Mouse (Mus musculus) embryo, embryonic 9.5 days (tissue): ENCODE results near the gene Tbc1d10b.

ENCODE experiments used
- DNase-seq: peaks from one replicate; pipeline ENCODE4 v3.0.0-alpha.2; 2017; ENCODE audit errors: extremely low spot score

The Tbc1d10b gene

GRCm38 (mm10) chr7:127225147-127225995 is 17.1 kb upstream of the Tbc1d10b start:
- DNase-seq = no peak

DNA sequence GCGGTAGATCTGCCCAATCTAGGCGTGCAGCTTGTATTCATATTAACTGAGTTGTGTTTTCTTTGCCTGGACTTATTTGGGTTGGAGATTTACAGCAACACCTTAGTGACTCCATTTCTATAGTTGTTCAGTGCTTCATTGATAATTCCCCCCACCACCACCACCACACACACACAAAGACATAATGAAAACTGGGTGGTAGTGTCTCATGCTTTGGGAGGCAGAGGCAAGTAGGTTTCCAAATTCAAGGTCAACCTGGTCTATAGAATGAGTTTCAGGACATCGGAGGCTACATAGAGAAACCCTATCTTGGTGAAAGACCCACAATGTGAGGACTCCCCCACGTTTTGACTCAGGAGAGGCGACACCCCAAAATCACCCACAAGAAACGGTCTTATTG is 16.3 kb upstream of the Tbc1d10b start:
- no peak for DNase-seq

DNA sequence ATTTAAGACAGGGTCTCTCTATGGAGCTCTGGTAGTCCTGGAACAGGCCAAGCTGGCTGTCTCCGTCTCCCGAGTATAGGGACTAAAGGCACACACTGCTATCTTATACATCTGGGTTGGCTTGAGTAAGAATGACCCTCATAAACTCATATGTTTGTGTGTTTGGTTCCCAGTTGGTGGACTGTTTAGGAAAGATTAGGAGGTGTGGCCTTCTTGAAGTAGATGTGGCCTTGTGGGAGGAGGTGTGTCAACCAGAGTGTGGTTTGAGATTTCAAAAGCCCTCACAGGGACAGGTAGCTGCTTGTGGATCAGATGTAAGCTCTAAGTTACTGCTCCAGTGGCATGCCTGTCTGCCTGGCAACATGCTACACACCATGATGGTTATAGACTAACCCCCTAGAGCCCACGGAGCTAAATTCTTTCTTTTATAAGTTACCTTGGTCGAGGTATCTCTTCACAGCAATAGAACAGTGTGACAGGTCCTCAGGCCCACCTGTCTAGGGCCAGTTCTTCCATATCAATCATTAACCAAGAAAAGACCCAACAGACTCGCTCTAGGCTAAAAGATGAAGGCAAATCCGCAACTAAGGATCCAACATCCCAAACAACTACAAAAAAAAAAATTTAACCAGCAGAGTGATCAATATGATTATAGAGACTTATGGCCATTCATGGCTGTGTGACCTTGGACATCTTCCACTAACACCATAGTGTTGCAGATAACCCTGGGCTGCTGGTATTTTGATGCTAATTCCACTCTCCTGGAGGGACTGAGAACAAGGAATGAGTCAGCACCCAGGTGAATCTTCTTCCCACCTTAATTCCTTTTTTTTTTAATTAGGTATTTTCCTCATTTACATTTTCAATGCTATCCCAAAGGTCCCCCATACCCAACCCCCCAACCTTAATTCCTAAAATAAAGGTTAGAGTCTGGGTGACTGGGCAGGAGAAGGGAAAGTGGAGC is 15.5 kb upstream of the Tbc1d10b start:
- no peak for DNase-seq

DNA sequence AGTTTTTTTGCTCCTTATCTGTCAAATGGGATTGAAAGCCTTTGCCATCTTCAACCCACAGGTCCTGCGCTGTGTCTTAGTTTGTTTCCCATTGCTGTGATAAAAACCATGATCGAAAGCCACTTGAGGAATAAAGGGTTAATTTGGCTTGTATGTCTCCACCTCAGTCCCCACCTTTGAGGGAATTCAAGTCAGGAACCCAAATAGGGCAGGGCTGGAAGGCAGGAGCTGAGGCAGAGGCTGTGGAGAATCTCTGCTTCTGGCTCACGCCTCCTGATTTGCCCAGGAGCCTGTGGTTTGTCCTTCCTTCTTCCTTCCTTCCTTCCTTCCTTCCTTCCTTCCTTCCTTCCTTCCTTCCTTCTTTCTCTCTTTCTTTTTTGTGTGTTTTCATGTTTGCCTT is 14.8 kb upstream of the Tbc1d10b start:
- no peak for DNase-seq

- no peak for DNase-seq
Measured at GRCm38 (mm10) chr7:127220440-127220839, 12.2 kb upstream of the Tbc1d10b start.

- no peak for DNase-seq
Measured at GRCm38 (mm10) chr7:127218670-127219069, 10.4 kb upstream of the Tbc1d10b start.

DNA sequence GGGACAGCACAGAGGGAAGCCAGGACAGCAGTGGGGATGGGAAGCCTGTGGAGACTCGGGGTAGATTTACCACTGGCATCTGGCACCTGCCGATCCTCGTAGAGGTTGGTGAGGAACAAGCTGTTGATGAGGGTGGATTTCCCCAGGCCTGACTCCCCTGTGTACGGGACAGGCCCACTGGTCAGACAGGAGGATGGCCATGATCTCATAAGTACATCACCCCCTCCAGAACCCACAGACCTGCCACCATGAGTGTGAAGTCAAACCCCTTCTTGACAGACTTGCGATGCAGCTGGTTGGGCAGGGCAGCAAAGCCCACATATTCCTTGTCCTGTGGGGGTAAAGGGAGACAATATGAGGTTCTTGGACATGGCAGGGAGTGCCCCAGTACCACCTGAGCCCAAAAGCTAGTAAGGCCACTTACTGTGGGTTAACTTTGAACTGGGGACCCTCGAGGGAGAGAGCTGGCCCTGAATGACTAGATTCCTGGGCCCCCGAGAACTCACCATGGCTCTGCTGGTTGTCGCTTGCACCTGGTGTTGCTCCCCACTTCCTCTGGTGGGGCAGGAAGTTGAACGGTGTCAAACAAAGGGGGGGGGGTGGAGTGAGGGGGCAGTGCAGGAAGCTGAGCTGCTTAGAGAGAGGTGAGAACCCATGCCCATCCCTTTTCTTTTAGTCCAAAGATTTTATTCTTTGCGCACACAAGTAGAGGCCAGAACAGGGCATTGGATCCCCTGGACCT is 9.8 kb upstream of the Tbc1d10b start:
- DNase-seq = no peak

DNA sequence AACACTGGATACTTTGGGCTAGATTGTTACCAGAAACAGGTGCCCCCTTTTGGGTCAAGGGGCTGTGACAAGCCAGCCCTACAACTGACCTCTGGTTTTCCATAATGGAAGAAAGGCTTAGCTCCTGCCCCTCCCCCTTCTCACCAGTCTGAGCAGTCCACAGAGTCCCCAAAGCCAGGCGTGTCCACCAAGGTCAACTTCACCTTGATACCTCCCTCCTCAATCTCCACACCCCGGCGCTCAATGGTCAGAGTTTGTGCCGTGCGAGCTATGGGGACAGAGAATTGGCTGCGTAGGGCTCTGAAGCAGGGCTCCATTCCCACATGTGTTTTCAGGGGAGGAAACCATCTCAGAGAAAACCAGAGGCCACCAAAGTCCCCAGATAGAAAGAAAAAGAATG is 9.2 kb upstream of the Tbc1d10b start:
- no peak for DNase-seq

GRCm38 (mm10) chr7:127216307-127216706 is 8.0 kb upstream of the Tbc1d10b start:
- no peak for DNase-seq

GRCm38 (mm10) chr7:127214981-127215871 is 7.0 kb upstream of the Tbc1d10b start:
- DNase-seq = peak; percentile 69

DNA sequence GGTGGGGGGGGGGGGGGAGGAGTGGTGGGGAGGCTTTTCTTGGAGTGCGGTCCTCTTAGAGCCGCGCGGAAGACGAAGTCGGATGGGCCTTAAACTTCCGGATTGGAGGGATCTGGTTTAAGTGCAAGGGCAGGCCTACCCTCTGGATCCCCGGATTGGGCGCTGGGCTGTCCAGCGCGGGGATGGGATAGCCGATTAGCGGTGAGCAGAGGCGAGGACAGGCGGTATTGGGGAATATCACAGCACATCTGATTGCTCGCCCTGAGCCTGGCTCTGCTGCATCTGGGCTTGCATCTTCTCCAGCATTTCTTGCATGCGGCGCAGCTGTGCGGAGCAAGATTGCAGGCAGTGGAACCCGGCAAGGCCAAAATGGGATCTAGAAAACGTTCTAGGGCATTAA is 6.3 kb upstream of the Tbc1d10b start:
- no peak for DNase-seq

GRCm38 (mm10) chr7:127213930-127214329 is 5.7 kb upstream of the Tbc1d10b start:
- DNase-seq = no peak

DNA sequence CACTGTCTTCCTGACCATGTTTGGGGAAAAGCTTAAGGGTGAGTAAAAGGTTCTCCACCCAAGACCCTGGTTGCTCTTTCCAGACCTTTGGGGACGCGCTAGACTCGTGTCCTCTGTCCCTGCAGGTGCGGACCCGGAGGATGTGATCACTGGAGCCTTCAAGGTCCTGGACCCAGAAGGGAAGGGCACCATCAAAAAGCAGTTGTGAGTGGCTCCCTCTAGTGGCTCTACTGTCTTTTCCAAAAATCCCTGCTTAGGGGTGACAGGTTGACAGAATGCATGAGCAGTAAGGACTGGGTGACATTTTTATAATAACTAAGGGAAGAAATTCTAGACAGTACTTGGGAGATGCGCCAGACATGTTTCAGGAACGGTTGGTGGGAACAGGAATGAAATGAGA is 5.2 kb upstream of the Tbc1d10b start:
- peak; percentile 47 for DNase-seq

- no peak for DNase-seq
Measured at GRCm38 (mm10) chr7:127212432-127213250, 4.4 kb upstream of the Tbc1d10b start.

GRCm38 (mm10) chr7:127211014-127211745 is 2.9 kb upstream of the Tbc1d10b start:
- no peak for DNase-seq

GRCm38 (mm10) chr7:127210266-127210665 is 2.0 kb upstream of the Tbc1d10b start:
- no peak for DNase-seq

DNA sequence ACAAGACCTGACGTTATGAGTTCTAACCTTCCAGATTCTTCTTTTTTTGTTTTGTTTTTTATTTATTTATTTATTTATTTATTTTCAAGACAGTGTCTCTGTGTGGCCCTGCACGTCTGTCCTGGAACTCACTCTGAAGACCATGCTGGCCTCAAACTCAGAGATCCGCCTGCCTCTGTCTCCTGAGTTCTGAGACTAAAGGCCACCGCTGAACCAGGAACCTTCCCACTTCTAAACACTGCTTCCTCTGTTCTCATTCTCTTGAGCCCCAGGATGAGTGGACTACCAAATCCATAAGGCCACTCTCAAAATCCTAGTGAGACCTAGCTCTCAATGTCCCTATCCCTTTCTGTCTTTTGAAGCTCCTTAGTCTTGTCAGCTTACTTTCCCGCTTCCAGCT is 1.6 kb upstream of the Tbc1d10b start:
- no peak for DNase-seq

DNA sequence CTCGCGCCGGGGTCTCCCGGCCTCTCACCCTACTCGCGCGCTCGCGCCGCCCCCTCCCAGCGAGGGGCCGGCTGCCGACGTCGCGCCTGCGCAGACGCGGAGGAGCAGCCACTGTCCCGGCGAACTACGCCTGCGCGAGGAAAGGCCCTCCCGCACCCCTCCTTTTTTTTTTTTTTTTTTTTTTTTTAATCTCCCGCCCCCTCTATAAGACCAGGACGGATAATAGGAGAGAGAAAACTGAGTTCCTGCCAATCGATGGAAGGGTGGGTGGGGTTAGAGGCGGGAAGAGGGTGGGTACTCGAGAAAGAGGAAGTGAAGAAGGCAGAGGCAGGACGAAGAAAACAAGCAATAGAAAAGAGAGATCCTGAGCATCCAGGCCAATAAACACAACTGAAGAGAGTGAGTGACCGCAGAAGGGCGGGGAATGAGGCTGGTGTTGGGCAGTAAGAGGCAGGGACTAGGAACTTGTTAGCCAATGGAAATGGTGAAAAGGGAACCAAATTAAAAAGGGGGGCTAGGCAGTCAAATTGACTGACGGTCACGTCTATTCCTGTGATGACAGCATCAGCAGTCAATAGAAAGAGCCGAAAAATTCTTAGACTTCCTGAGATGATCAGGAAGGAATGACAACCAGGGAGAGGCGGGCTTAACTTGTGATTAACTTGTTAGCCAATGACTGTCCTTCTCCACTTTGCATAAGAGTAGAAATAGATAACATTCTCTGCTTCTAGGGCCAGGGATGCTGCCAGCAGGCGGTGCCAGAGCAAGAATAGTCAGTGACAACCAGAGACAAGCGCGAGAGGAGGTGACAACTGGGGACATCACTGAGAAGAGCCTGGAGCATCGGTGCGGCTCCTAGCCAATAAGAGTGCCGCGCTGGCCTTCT is 528 bp upstream of the Tbc1d10b start, which contains the start of gene Mylpf:
Mylpf (plus strand) TSS at position 338 of the 886 bp plus-strand sequence.
- DNase-seq = peak; percentile 95
